Mouse (Mus musculus): Measurements from ENCODE around the gene Hist1h2bq.
A peak's percentile ranks its signal among the peaks of the same experiment; 100 is the strongest.
"Not testable (repeated sequence)": the region's sequence is repeated elsewhere in the genome, so short reads cannot be mapped to it uniquely, and the experiment has no call there.

Gene Hist1h2bq

GRCm38 (mm10) chr13:21787760-21788593 lies 22.0 kb downstream of the Hist1h2bq start:
- DNase-seq = no peak

GRCm38 (mm10) chr13:21786899-21787629 lies 22.9 kb downstream of the Hist1h2bq start, which contains the start of the genes Hist1h2an and Hist1h2bp:
Gene Hist1h2an (minus strand): TSS chr13:21787218.
Gene Hist1h2bp (plus strand): TSS chr13:21787461.
- peak; percentile 96 for DNase-seq

GRCm38 (mm10) chr13:21786189-21786898 lies 23.7 kb downstream of the Hist1h2bq start:
- DNase-seq = no peak

GRCm38 (mm10) chr13:21784311-21784710 lies 25.7 kb downstream of the Hist1h2bq start:
- DNase-seq = no peak

GRCm38 (mm10) chr13:21783734-21784161 lies 26.2 kb downstream of the Hist1h2bq start:
- peak; percentile 42 for DNase-seq

GRCm38 (mm10) chr13:21783255-21783617 lies 26.8 kb downstream of the Hist1h2bq start, which contains the start of gene Hist1h3i:
Gene Hist1h3i (minus strand): TSS chr13:21783370.
- DNase-seq = peak; percentile 76

- not testable (repeated sequence) for DNase-seq
Measured at GRCm38 (mm10) chr13:21782361-21783254, 27.4 kb downstream of the Hist1h2bq start.

GRCm38 (mm10) chr13:21781639-21782038 lies 28.4 kb downstream of the Hist1h2bq start:
- DNase-seq = no peak

- DNase-seq = no peak
Measured at GRCm38 (mm10) chr13:21781021-21781555, 28.9 kb downstream of the Hist1h2bq start.

GRCm38 (mm10) chr13:21779767-21780731 lies 29.9 kb downstream of the Hist1h2bq start, which contains the start of gene Hist1h1b:
Gene Hist1h1b (minus strand): TSS chr13:21780625.
- DNase-seq = peak; percentile 53

- DNase-seq = peak; percentile 88
Measured at GRCm38 (mm10) chr13:21778814-21779766, 30.9 kb downstream of the Hist1h2bq start.
